Mouse (Mus musculus): ENCODE measurements around the gene 1700010I14Rik.

- TF ChIP-seq CTCF (IDR thresholded peaks at IDR 0.05; ENCODE audit: borderline replicate concordance, extremely low read depth, insufficient read depth, insufficient read length), result no peak
- no peak for TF ChIP-seq POLR2A (IDR thresholded peaks at IDR 0.05; ENCODE audit: borderline replicate concordance, extremely low read depth, insufficient read depth, insufficient read length, poor library complexity, severe bottlenecking)
These were observed 27.0 kb upstream of the 1700010I14Rik start for GRCm38 (mm10) chr17:8961097-8961496.

Data from brain, embryonic 14.5 days (tissue).